Mouse (Mus musculus) kidney, postnatal 4 days (tissue): ENCODE results near the gene Gm17657.
"Not testable (repeated sequence)": the region's sequence is repeated elsewhere in the genome, so short reads cannot be mapped to it uniquely, and the experiment has no call there.

Experiments used
- DNase-seq, 2 experiments: peaks; one replicate each; pipeline ENCODE4 v3.0.0; 2021; ENCODE audit warnings: mixed read lengths in 2 of 2

Gm17657 gene

DNA sequence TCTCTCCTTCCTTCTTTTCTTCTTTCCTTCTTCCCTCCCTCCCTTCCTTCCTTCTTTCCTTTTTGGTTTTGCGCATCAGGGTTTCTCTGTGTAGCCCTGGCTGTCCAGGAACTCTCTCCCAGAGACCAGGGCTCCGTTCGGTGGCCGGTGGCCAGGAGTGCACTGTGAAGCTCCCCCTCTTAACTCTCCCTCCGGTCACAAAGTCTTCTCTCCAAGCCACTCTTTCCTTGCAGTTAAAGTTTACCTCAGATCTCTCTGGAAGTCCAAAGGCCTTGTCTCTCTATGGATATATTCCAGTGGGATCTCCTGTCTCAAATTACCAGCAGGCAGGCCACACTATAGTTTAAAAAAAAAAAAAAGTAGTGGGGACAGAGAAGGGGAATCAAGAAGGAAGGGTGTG lies 4.2 kb downstream of the Gm17657 start:
- DNase-seq = peak in 1 of 2 experiments; percentile 41

DNA sequence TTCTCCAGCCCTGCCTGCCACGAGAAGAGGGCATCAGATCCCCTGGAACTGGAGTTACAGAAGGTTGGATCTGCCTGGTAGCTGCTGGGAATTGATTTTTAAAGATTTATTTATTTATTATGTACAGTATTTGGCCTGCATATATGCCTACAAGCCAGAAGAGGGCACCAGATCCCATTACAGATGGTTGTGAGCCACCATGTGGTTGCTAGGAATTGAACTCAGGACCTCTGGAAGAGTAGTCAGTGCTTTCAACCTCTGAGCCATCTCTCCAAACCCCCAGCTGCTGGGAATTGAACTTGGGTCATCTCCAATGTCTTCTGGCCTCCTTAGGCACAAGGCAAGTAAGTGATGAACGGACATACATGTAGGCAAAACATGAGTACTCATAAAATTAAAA lies 5.4 kb downstream of the Gm17657 start:
- no peak for DNase-seq

DNA sequence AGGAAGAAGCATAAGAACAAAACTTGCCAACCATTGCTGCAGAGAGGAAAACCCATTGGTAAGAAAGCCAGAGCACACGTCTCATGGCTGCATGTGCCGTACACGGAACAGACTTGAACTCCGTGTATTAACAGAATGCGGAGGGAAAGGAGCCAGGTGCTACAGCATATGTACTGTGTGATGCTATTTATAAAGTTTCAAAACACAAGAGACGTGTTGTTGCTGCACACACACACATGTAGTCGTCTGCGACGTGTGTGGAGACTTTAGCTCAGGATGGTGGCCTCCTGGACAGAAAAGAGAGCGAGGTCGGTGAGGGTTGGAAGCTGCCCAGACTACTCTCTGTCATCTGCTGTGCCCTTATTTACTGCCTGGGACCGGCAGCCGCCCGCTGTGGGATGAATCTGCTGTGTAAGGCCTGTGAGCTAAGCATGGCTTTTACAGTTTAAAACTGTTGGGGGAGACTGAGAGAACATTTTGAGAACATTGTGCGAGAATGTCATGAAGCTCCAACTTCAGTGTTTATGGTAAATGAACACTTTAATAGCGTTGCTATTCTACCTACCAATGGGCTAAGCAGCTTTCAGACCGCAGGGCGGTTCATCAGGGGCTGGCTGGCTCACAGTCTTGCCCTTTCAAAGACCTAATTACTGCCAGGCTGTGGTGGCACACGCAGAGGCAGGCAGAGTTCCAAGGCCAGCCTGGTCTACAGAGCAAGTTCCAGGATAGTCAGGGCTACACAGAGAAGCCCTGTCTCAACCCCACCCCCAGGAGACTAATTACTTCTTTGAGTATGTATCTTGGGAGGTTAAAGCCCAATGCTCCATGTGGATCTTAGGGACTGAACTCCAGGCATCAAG lies 6.4 kb downstream of the Gm17657 start:
- no peak for DNase-seq

DNA sequence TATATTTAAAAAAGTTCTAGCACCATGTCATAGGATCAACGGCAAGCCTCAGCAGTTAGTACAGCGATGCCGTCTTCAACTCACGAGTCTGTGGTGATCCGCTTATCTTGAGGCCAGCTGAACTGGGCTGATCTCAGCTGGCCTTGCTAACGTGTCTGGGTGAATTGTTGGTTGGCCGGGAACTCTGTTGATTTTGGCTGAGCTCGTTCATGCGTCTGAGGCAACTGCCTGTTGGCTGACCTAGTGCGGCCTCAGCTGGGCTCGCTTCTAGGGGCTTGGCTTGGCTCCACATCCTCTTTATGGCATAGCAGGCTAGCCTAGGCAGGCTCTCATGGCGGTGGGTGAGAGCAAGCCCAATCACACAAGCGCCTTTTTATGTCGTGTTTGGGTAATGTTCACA lies 8.0 kb downstream of the Gm17657 start:
- peak; percentile 82 to 87 for DNase-seq

DNA sequence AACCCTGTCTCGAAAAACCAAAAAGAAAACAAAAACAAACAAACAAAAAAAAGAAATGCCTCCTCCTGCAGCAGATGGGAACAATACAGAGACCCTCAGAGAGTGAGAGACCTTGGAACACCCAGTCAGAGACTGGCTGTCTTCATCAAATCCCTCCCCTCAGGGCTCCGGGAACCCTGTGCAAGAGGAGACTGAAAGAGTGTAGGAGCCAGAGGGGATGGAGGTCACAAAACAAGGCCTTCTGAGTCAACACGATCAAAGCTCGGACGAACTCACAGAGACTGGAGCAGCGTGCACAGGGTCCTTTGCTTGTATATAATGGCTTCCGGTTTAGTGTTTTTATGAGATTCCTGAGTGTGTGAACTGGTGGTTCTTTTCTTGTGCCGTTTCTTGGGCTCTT lies 9.0 kb downstream of the Gm17657 start:
- no peak for DNase-seq

DNA sequence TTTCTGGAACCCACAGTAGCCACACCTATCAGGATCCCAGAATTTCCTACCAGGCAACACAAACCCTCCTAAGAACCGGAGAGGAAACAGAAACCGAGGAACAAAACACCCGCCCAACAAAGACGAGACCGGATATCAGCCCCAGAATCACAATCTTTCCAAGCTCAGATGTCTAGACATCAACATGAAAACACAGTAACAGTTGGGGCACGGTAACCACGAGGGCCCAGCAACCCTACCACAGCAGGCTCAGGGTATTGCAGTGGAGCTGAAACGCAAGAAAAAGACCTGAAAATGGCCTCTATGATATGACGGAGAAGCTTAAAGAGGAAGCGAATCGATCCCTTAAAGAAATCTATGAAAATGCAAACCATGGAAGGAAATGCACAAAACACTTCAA lies 15.6 kb downstream of the Gm17657 start:
- no peak for DNase-seq

DNA sequence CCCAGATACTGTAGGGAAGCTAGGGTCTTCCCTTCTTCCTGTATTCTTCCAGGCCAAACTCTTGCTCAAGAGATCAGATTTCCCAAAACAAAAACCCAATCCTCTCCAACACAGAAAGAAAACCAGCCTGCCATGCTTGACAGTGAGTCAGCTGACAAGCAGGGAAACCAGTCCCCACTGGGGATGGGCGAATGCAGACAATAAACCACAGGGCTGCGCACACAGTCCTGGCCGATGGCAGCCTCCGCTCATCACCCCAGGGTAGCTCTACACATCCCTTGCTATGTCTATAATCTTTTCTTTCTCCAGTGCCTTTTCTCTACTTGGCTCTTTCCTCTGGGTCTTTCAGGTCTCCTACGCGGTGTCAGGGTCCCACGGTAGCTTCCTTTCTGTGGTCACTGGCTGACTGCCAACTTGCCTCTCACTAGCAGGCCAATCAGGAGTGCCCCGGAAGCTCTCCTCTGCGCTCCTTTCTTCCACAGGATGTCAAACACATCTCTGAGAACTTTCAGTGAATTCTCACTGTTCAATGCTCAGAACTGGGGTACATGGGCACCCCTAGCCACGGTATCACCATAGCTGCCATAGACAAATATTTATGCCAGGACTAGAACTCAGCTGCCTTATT lies 17.6 kb downstream of the Gm17657 start:
- DNase-seq = peak in 1 of 2 experiments; percentile 27

DNA sequence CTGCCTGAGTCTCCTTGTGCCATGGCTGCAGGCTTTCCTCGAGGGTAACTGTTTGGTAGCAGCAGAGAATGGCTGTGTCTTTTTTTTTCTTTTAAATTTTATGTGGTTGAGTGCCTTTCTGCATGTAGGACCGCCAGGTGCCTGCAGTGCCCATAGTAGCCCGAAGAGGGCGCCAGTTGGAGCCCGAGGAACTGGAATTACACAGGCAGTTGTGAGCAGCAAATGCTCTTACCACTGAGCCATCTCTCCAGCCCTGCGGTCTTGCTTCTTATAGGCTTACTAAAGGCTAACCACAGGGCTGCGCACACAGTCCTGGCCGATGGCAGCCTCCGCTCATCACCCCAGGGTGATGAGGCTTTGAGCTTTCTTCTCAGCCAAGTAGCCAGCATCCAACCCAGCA lies 18.2 kb downstream of the Gm17657 start:
- DNase-seq = no peak

DNA sequence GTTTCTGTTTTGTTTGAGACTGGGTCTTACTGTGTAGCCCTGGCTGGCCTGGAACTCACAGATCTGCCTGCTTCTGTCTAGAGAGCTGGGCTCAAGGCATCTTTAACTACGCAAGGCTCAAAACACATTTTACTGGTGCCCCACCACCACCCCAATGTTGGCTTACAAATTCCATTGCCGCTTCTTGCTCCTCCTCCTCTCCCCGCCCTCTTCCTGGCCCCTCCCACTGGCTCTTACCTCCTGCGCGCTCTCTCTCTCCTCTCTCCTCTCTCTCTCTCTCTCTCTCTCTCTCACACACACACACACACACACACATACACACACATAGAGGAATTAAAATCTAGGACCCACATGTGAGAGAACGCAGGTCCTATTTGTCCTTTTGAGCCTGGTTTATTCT lies 18.9 kb downstream of the Gm17657 start:
- no peak for DNase-seq

DNA sequence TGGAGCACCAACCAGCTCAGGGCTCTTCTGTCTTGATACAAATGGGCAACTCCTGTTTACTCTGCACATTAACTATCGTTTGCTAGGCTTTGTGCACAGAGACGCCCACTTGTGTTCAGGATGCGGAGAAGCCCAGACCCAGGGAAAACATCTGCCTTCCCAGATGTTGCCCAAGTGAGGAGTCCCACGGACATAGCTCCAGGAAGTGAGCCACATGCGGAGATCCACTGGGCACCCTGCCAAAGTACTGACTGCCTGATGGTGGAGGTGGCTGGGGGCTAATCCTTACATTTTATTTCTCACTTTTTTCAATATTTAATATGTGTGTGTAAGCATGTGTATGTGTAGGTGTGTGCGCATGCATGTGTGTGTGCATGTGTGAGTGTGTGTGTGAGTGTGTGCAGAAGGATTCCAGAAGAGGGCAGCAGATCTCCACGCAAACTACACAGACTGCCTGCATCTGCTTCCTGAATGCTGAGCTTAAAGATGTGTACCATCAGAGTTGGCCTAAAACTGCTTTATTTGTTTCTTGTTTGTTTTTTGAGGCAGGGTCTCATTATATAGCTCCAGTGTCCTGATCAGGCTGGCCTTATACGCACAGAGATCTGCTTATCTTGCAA lies 20.8 kb downstream of the Gm17657 start:
- peak; percentile 27 to 41 for DNase-seq

DNA sequence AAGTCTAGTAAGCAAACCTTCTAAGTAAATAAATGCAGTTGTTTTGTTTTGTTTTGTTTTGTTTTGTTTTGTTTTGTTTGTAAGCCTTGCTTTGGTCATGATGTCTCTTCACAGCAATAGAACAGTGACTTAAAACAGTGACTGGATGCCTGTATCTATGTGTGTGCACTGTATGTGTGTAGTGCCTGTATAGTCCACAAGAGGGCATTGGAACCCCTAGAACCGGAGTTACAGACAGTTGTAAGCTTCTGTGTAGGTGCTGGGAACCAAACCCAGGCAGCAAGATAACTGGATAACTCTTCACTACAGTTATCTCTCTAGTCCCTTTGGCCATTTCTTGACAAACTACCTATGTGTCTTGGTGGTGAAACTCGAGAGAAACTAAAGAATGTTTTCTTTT lies 23.8 kb downstream of the Gm17657 start:
- no peak for DNase-seq

DNA sequence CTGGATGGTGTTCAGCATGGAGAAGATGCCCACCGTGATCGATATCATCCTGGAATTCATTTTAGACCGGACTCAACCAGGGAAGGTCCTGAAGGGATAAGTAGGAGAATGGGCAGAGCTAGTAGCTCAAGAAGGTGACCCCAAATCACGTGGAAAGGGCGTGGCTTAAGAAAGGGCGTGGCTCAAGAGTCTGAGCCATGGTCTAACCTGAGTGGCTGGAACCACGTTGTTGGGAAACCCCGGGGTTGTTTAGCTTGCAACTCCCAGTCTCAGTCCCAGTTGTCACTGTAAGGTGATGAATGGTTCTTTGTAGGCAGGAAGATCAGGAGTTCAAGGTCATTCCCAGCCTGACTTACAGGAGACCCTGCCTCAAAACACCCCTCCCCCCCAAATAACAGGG lies 29.7 kb downstream of the Gm17657 start:
- no peak for DNase-seq

DNA sequence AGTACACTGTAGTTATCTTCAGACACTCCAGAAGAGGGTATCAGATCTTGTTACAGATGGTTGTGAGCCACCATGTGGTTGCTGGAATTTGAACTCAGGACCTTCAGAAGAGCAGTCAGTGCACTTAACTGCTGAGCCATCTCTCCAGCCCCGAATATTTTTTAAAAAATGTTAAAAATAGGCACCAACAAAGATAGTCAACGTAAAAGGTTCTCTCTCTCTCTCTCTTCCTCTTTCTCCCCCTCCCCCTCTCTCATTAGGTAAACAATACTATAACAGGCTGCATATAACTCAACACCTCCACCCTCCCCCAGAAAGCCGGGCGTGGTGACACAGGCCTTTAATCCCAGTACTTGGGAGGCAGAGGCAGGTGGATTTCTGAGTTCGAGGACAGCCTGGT lies 30.8 kb downstream of the Gm17657 start:
- DNase-seq = not testable (repeated sequence)

DNA sequence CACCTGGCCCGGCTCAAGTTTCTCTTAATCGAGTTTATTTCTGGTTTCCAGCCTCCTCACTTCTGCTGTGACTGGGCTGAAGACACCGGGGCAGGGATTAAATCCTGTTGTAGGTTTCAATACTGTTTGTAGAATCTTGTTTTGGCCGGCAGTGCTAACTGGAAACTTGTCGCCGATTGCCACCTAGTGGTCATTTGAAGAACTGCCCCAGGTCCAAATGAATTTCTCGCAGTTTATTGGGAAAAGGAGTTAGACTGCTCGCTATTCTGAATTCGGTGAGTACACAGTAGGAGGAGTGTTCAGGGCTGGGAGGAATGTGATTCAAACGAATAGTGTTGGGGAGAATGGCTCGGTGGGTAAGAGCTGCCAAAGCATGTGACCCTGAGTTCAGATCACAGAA lies 35.0 kb downstream of the Gm17657 start:
- peak; percentile 83 to 87 for DNase-seq

DNA sequence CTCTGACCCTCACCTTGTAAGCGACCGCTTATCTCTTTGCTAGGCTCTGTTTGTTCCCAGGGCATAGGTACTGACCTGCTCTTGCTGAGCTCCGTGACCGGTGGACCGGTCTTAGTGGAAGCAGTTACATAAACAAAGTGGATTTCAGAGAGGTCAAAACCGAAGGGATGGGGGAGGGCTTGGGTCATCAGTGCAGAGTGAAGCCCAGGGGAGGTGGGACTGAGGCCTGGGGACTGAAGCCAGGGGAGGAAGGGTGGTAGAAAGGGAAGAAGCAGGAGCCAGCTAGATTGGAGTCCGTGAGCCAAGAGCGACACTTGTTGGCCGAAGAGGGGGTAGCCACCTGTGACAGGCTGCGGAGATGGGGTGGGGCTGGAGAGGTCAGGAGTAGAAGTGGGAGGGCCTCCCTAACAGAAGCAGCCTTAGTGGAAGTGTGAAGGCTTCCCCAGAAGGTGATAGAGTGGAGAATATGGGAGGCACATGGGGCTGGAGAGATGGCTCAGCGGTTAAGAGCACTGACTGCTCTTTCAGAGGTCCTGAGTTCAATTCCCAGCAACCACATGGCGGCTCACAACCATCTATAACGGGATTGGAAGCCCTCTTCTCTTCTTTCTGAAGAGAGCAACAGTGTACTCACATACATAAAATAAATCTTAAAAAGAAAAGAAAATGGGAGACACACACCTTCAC lies 36.3 kb downstream of the Gm17657 start:
- DNase-seq = peak; percentile 80 to 85

DNA sequence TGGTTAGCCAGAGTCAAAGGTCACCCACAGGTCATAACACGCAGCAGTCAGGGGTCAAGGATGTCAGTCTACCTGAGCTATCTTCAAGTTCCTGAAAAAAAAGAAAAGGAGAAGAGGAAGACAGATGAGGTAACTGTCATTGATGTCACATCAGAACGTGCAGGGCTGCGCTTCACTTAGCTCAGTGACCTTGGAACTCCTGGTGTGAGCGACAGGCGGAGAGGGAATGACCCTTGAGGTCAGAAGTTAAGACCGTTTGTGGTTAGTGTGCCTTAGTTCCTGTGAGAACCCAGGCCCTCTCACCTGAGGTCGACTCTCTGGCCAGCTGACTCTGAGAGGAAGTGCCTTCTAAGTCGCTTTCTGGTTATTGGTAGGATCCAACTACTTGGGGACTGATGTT lies 38.7 kb downstream of the Gm17657 start:
- DNase-seq = no peak

DNA sequence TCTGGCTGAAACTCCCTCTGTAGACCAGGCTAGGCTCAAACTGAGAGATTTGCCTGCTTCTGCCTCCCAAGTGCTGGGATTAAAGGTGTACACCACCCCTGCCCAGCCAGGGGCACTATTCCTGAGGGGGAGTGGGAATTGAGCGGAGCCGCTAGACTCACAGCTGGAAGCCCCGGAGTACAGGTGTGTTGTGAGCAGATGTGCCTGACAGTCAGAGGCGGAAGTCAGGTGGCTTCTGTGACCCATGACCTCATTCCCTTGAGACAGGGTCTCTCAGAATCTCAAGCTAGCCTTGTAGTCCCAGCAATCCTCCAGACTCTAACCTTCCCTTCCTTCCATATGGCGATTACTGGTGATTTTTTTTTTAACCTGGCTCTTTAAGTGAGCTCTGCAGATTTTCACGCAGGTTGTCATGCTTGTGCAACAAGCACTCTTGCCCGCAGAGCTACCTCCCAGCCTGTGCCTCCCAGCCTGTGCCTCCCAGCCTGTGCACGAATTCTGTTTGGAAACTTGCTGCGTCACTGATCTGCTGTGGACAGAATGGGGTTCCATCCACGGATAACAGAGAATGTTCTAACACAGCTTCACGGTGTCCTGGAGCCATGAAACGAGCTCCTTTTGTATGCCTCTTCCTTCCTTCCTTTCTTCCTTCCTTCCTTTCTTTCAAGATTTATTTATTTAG lies 40.4 kb downstream of the Gm17657 start:
- no peak for DNase-seq

DNA sequence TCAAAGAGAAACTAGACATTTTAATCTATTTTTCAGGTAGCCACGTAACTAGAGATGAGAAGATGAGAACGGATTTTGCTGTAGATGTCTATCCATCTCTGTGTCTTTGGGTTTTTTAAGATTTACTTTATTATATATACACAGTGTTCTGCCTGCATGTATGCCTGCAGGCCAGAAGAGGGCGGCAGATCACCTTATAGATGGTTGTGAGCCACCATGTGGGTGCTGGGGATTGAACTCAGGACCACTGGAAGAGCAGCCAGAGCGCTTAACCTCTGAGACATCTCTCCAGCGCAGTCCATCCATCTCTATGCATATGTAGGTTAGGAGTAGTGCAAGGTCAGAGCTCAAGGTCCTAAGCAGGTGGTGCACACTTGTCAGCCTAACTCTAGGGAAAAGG lies 45.7 kb downstream of the Gm17657 start:
- DNase-seq = peak in 1 of 2 experiments; percentile 26

DNA sequence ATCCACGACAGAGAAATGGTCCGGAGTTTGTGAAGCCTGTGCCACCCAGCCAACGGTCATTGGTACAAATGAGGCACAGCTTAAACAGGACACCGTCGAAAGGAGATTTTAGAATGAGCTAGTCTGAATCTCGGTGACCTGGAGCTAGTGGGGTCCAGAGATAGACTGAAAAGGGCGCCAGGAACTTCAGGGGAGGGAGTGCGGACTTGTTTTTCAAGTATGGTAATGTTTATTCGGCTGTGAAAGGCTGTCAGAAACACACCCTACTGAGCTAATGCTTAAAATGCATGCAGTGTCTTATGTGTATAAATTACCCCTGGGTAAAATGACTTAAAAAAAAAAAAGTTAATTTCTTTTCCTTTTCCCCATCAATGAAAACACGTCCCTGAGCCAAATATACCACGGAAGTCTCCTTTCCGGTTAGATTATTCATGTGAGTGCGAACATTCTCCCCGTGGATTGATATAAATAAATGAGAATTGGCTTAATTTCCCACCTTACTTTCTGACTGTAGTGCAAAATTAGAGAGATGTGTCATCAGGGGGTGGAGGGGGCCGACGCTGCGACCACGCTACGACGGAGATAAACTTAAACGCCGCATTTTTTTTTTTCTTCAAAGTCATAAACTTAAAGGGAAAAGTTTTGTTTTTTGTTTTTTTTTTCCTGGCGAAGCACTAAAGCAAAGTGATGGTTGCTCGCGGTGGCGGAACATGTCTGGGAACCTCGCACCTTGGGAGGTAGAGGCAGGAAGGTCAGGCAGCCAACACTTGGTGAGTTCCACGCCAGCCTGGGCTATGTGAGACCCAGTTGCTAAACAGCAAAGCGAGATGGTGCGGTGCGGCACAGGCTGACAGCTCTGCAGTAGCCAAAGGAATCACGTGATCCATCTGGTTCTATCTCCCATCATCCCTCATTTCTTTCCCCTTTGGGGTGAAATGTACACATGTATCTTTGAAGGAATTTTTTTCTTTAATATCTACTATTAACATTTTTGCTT lies 46.5 kb downstream of the Gm17657 start:
- DNase-seq = peak in 1 of 2 experiments; percentile 37

DNA sequence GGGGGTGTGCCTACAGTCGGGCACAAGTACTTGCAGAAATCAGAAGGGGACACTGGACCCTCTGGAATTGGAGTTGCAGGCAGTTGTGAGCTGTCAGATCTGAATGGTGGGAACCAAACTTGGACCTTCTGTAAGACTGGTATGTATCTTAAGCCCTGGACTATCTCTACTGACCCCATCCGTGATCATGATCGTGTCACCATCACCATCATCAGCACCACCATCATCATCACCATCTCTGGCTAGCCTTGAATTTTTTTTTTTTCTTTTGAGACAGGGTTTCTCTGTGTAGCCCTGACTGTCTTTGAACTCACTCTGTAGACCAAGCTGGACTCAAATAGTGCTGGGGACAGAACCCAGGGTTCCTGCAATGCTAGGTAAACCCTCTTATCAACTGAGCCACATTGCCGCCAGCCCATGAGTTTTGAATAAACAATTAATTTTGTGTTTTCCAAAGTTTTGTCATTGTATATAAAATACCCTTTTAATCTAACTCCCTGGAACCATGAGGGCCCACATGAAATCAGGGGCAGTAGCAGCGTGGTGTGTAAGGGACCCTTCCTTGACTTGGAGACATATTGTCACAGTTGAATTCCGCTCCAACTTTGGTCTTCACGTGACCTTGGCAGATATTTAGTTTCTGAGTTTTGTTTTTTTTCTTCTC lies 47.3 kb downstream of the Gm17657 start:
- DNase-seq = no peak
